Comparison of ENCODE assay signal across 18 mouse cellular contexts in genomic region chr14:23640665-23641064, GRCm38 (mm10).
DNase-seq lines count a peak whose midpoint lies in the region; TF ChIP-seq lines count a peak whose summit lies in the region.
"Had no signal": no experiment of that assay in that cellular context is flagged by ENCODE, and none has a peak within 500 bp of the region (broad histone marks: within the 10 kb centered on the region; RNA-seq: fewer than 3 reads in every experiment).

No protein-coding gene starts in this region.

- H3K9me3 ChIP-seq in CH12.LX (replicated peaks; ENCODE audit: low read length): no peaks in the 10 kb centered on the region
- H3K9me3 ChIP-seq: embryonic facial prominence, embryonic 12.5 days; forebrain, embryonic 13.5 days; limb, embryonic 13.5 days; midbrain, embryonic 15.5 days; neural tube, embryonic 13.5 days had no signal

- peak; percentile 76 for TF ChIP-seq RAD21 in CH12.LX (IDR thresholded peaks at IDR 0.05; ENCODE audit: low read depth, low read length)

- H3K79me2 ChIP-seq in CH12.LX (replicated peaks; ENCODE audit: control insufficient read depth, extremely low read depth, insufficient read depth, poor library complexity, severe bottlenecking): no peaks in the 10 kb centered on the region

- H3K27ac ChIP-seq in layer of hippocampus, adult 2 months: peak overlapping the region; percentile 40; the same call in 1 of the 2 replicates
- H3K27ac ChIP-seq in CH12.LX (ENCODE audit: insufficient read depth, low read depth): no peak overlapping the region
- H3K27ac ChIP-seq: embryonic facial prominence, embryonic 12.5 days; forebrain, embryonic 13.5 days; hindbrain, embryonic 14.5 days; limb, embryonic 13.5 days; midbrain, embryonic 15.5 days; neural tube, embryonic 13.5 days had no signal

- TF ChIP-seq POLR2A in CH12.LX (IDR thresholded peaks at IDR 0.05; ENCODE audit: low read depth, low read length): no peak

- in situ Hi-C loops in CH12.LX (cut with MboI; ENCODE audit: low pct_ligation_motif_present, low pct_unique_long_range_greater_than_20kb, low sequenced_read_pairs): no loop called here

- peak; percentile 22 to 32 for DNase-seq in heart, postnatal 10 days
- DNase-seq in heart, adult 8-10 months (ENCODE audit: low spot score): no peak
- peak in 1 of 2 experiments; percentile 26 for DNase-seq in layer of hippocampus, adult 2 months (ENCODE audit: low spot score in 2 of 2)
- no peak for DNase-seq in layer of hippocampus, postnatal 36 days
- peak; percentile 53 for DNase-seq in CH12.LX (ENCODE audit: extremely low read depth)
- peak; percentile 55 for DNase-seq in adrenal gland, postnatal 14 days
- DNase-seq in urinary bladder, adult 2 months (ENCODE audit: low spot score): no peak
- DNase-seq in urinary bladder, postnatal 36 days (ENCODE audit: low spot score in 2 of 2): no peak
- DNase-seq: cerebellum, adult 8-10 months; gastrocnemius, postnatal 36 days; layer of hippocampus, adult 9-11 months; thymus, postnatal 25 days had no signal

- peak; percentile 67 for TF ChIP-seq CTCF in layer of hippocampus, adult 2 months (conservative IDR thresholded peaks at IDR 0.05)
- TF ChIP-seq CTCF in CH12.LX (conservative IDR thresholded peaks at IDR 0.05 in 1 of 2, IDR thresholded peaks at IDR 0.05 in 1 of 2; ENCODE audit: low read depth in 2 of 2, low read length in 2 of 2): peak in 1 of 2 experiments; percentile 71; a peak in 2 of 4 replicates

- H3K4me1 ChIP-seq in CH12.LX (ENCODE audit: control insufficient read depth in 1 of 2, insufficient read depth in 2 of 2): peaks cover 0 to 26% of the 10 kb centered on the region in 2 experiments; a peak in 1 of 4 replicates
- H3K4me1 ChIP-seq: embryonic facial prominence, embryonic 12.5 days; forebrain, embryonic 13.5 days had no signal

- H3K27me3 ChIP-seq in CH12.LX (replicated peaks): no peaks in the 10 kb centered on the region
- H3K27me3 ChIP-seq: embryonic facial prominence, embryonic 12.5 days; forebrain, embryonic 13.5 days; limb, embryonic 13.5 days; midbrain, embryonic 15.5 days; neural tube, embryonic 13.5 days had no signal

- TF ChIP-seq EP300 in CH12.LX (IDR thresholded peaks at IDR 0.05; ENCODE audit: low read length): no peak

- no peaks in the 10 kb centered on the region for H3K36me3 ChIP-seq in CH12.LX (replicated peaks in 1 of 2; ENCODE audit: control insufficient read depth in 1 of 2, insufficient read depth in 1 of 2, low read length in 1 of 2)
- H3K36me3 ChIP-seq: embryonic facial prominence, embryonic 12.5 days; limb, embryonic 13.5 days; midbrain, embryonic 15.5 days; neural tube, embryonic 13.5 days had no signal

- no peak overlapping the region for H3K4me2 ChIP-seq in CH12.LX (ENCODE audit: insufficient read depth, low read depth, poor library complexity, severe bottlenecking)
- H3K4me2 ChIP-seq: embryonic facial prominence, embryonic 12.5 days; forebrain, embryonic 13.5 days; hindbrain, embryonic 14.5 days; limb, embryonic 13.5 days; midbrain, embryonic 15.5 days; neural tube, embryonic 13.5 days had no signal

- dilution Hi-C loops in CH12.LX (cut with MboI; ENCODE audit: extremely low pct_ligation_motif_present, extremely low pct_unique_long_range_greater_than_20kb, low sequenced_read_pairs): no loop called here

- H3K4me3 ChIP-seq in layer of hippocampus, adult 2 months: no peak overlapping the region
- H3K4me3 ChIP-seq in CH12.LX (replicated peaks in 1 of 3; ENCODE audit: low read depth in 2 of 3, low read length in 2 of 3, poor library complexity in 1 of 3): no peak overlapping the region
- H3K4me3 ChIP-seq: embryonic facial prominence, embryonic 12.5 days; forebrain, embryonic 13.5 days; limb, embryonic 13.5 days; midbrain, embryonic 15.5 days; neural tube, embryonic 13.5 days had no signal

- H3K9ac ChIP-seq in CH12.LX (ENCODE audit: insufficient read depth, low read depth): no peak overlapping the region
- H3K9ac ChIP-seq: embryonic facial prominence, embryonic 12.5 days; forebrain, embryonic 13.5 days; hindbrain, embryonic 14.5 days; limb, embryonic 13.5 days; midbrain, embryonic 15.5 days; neural tube, embryonic 13.5 days had no signal

- intact Hi-C loops in heart, postnatal 10 days (cut with DNase I): loop anchor here (1.0 kb wide), 1 partner anchor 57 kb away; no protein-coding TSS in a partner anchor

TF ChIP-seq in CH12.LX, 34 proteins besides CTCF, POLR2A, EP300 and RAD21:
- TF ChIP-seq MYC (IDR thresholded peaks at IDR 0.05; ENCODE audit: low read depth, low read length) (no peak), GABPA (IDR thresholded peaks at IDR 0.05; ENCODE audit: insufficient replicate concordance, low read depth, low read length) (no peak), ZNF384 (IDR thresholded peaks at IDR 0.05; ENCODE audit: low read depth, low read length) (no peak), UBTF (IDR thresholded peaks at IDR 0.05; ENCODE audit: low read depth, low read length) (no peak), PAX5 (IDR thresholded peaks at IDR 0.05; ENCODE audit: low read length) (no peak), MXI1 (IDR thresholded peaks at IDR 0.05; ENCODE audit: low read depth, low read length) (no peak), ZC3H11A (IDR thresholded peaks at IDR 0.05; ENCODE audit: low read depth, low read length) (peak; percentile 54), MAFK (IDR thresholded peaks at IDR 0.05; ENCODE audit: insufficient replicate concordance, low read length) (no peak), POLR2AphosphoS2 (IDR thresholded peaks at IDR 0.05; ENCODE audit: low read depth, low read length) (no peak), JUN (IDR thresholded peaks at IDR 0.05; ENCODE audit: insufficient read depth, low read depth, low read length) (no peak), MAX (IDR thresholded peaks at IDR 0.05; ENCODE audit: low read length) (no peak), BHLHE40 (IDR thresholded peaks at IDR 0.05; ENCODE audit: low read depth, low read length) (no peak), SMC3 (IDR thresholded peaks at IDR 0.05; ENCODE audit: low read depth, low read length) (peak; percentile 86), HCFC1 (IDR thresholded peaks at IDR 0.05; ENCODE audit: low read depth, low read length) (no peak)

Comparison
In these comparisons a context has a peak if more than half of its experiments do, and no peak if none do; other contexts are left out.
1. DNase-seq: peak in heart, postnatal 10 days (2 of 2), CH12.LX (single experiment) and adrenal gland, postnatal 14 days (single experiment); none in heart, adult 8-10 months (single experiment), layer of hippocampus, postnatal 36 days (0 of 2), urinary bladder, adult 2 months (single experiment) and urinary bladder, postnatal 36 days (0 of 2).